Mouse (Mus musculus) spleen, adult 2 months (tissue): ENCODE measurements around the gene Mrpl37. TPM values are rescaled to one million over a fixed set of nuclear protein-coding genes. Genes with fewer than 3 reads are reported as not detected.

Source experiments
- DNase-seq, 2 experiments: peaks; one replicate each; pipeline versions ENCODE4 v3.0.0 to v3.0.0-alpha.2; 2012 to 2021; ENCODE audit warnings: low spot score in 2 of 2, low read depth in 1 of 2
- H3K27ac ChIP-seq: fragments of 200-500 bp; 2 replicates; pipeline ENCODE4 v1.5.1; 2012; ENCODE audit warnings: low read length, inconsistent platforms; ENCODE audit not compliant: insufficient read depth
- H3K27me3 ChIP-seq: fragments of 200-500 bp; 2 replicates; pipeline ENCODE4 v1.6.1; 2012; ENCODE audit warnings: mild to moderate bottlenecking, moderate library complexity, low read length, inconsistent platforms; ENCODE audit not compliant: control insufficient read depth, insufficient read depth
- H3K36me3 ChIP-seq: fragments of 200-500 bp; 2 replicates; pipeline ENCODE4 v1.6.1; 2012; ENCODE audit warnings: mild to moderate bottlenecking, low read length, inconsistent platforms; ENCODE audit not compliant: control insufficient read depth, insufficient read depth
- H3K4me1 ChIP-seq: fragments of 200-500 bp; 2 replicates; pipeline ENCODE4 v1.6.1; 2011; ENCODE audit warnings: inconsistent platforms; ENCODE audit not compliant: control insufficient read depth, insufficient read depth, insufficient read length
- H3K4me3 ChIP-seq: fragments of 200-500 bp; 2 replicates; pipeline ENCODE4 v1.5.1; 2011; ENCODE audit warnings: mild to moderate bottlenecking, inconsistent platforms; ENCODE audit not compliant: insufficient read depth, insufficient read length; ENCODE audit errors: extremely low read depth
- CTCF ChIP-seq: fragments of 200-500 bp; IDR thresholded peaks from 2 replicates; pipeline ENCODE4 v1.5.1; 2011; ENCODE audit warnings: mild to moderate bottlenecking, inconsistent platforms; ENCODE audit not compliant: insufficient read depth, insufficient read length, insufficient replicate concordance; ENCODE audit errors: extremely low read depth
- POLR2A ChIP-seq: fragments of 200-500 bp; IDR thresholded peaks from 2 replicates; pipeline ENCODE4 v1.6.1; 2011; ENCODE audit warnings: low read depth, low read length, inconsistent platforms
- WGBS: fragments of 180-500 bp; shearing (Covaris S2); methylation state at CpG from one replicate; pipeline ENCODE4 v1.1.7; 2018; 5-methylcytosine and 5-hydroxymethylcytosine counted together
- polyA plus RNA-seq: library from polyadenylated mRNA; depleted of rRNA; stranded (reverse); fragments of >200 nt; gene quantifications from 2 replicates; pipeline ENCODE4 v1.2.3, GENCODE M21; 2012

Mrpl37 gene
- polyA plus RNA-seq, 1 experiment = 31.9 TPM

DNA sequence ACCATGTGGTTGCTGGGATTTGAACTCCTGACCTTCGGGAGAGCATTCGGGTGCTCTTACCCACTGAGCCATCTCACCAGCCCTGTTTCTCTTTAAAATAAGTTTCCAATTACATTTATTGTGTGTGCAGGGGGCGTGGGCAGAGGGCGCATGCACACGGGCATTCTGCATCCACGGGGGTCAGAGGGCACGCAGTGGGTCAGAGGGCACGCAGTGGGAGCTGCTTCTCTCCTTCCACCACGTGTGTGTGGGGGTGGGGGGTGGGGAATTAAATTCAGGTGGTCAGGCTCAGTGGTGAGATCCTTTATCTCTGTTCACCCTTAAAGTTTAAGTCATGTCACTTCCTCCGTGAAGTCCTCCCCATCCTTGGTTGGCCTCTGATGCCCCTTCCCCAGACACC, 31.7 kb upstream of the Mrpl37 start:
- no peak overlapping the region for H3K27ac ChIP-seq
- H3K4me1 ChIP-seq = no peaks in the 10 kb centered on the region
- no peaks in the 10 kb centered on the region for H3K36me3 ChIP-seq
- H3K4me3 ChIP-seq = no peak overlapping the region
- WGBS = 87% methylated on average over 10 of the region's 10 CpGs
- H3K27me3 ChIP-seq = no peaks in the 10 kb centered on the region
- no peak for DNase-seq
- TF ChIP-seq CTCF (no peak), POLR2A (no peak)

DNA sequence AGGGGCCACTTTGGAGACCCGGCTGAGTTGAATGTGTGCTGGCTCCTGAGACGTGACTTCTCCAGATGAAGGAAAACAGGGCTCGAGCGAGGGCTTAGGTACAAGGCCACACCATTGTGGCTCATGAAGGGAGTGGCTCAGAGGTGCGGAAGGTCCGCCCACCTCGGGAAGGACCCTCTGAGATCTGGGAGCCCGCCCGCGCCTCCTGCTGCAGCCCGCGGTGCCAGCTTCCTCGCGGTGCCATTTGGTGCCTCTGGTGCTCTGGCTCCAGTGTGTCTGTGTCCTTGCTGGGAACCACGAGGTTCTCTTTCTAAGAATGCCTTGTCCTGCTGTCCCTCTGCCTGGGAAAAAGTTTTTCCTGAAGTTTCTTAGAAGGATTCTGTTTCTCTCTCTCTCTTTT, 31.2 kb upstream of the Mrpl37 start:
- TF ChIP-seq POLR2A = no peak
- TF ChIP-seq CTCF = no peak
- Histone ChIP-seq H3K27ac (no peak overlapping the region), H3K4me3 (no peak overlapping the region), H3K36me3 (no peaks in the 10 kb centered on the region), H3K27me3 (no peaks in the 10 kb centered on the region), H3K4me1 (no peaks in the 10 kb centered on the region)
- DNase-seq = no peak
- 69% methylated on average over 15 of the region's 15 CpGs for WGBS

DNA sequence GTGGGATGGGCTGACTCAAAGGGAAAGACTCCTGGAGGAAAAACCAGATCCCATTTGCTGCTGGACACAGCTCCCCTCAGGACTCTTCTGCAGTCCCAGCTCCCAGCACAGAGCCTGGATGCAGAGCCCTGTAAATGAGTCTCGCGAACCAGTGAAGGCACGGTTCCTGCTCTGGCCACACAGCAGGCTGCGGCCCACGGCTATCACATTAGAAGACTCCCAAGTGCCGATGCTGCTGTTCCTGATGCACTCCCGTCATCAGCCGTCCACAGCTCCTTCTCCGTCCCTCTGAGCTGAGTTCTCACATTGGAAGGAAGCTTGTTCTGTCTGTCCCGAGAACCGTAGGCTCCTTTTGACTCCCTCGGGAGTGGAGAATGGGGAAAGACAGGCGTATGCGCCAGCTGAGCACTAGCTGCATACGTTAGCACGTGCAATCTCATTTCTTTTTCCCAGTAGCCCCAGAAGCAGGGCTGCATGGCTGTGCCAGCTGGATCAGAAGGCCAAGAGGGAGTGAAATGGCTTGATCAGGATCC, 30.2 kb upstream of the Mrpl37 start, which contains the start of gene Cdcp2:
Gene Cdcp2 (plus strand): TSS at position 51 of the 533 bp plus-strand sequence.
- Histone ChIP-seq H3K4me1 (no peaks in the 10 kb centered on the region), H3K27me3 (no peaks in the 10 kb centered on the region)

DNA sequence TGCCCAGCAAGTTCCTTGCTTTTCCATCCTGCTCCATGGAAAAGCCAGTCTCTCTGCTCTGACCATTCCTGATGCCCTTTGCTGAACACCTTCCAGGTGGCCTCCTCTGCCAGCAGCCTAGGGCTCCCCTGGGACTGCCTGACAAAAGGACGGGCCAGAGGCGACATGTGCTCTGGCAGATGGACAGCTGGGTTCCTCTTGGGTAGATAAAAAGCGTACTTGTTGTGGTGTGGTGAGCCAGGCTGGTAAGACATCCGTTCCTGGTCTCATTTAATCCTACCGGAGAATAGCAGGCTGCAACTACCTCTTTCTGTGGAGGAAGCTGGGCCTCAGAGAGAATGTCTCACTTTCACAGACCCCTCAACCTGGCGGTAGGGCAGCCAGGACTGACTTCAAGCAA, 29.4 kb upstream of the Mrpl37 start:
- no peak for DNase-seq
- Histone ChIP-seq H3K4me1 (no peaks in the 10 kb centered on the region), H3K27ac (no peak overlapping the region), H3K27me3 (no peaks in the 10 kb centered on the region), H3K4me3 (no peak overlapping the region), H3K36me3 (no peaks in the 10 kb centered on the region)
- 18% methylated on average over 6 of the region's 6 CpGs for WGBS
- TF ChIP-seq CTCF (no peak), POLR2A (no peak)

More for the DNA sequence above, 30.2 kb upstream of the Mrpl37 start, which contains the start of gene Cdcp2:
- no peak within 1 kb of the TSS for H3K4me3 ChIP-seq
- H3K36me3 ChIP-seq = no peaks in the 10 kb centered on the region
- 86% methylated on average over 16 of the region's 16 CpGs for WGBS
- no peak for DNase-seq
- TF ChIP-seq POLR2A (no peak), CTCF (no peak)
- no peak within 1 kb of the TSS for H3K27ac ChIP-seq

DNA sequence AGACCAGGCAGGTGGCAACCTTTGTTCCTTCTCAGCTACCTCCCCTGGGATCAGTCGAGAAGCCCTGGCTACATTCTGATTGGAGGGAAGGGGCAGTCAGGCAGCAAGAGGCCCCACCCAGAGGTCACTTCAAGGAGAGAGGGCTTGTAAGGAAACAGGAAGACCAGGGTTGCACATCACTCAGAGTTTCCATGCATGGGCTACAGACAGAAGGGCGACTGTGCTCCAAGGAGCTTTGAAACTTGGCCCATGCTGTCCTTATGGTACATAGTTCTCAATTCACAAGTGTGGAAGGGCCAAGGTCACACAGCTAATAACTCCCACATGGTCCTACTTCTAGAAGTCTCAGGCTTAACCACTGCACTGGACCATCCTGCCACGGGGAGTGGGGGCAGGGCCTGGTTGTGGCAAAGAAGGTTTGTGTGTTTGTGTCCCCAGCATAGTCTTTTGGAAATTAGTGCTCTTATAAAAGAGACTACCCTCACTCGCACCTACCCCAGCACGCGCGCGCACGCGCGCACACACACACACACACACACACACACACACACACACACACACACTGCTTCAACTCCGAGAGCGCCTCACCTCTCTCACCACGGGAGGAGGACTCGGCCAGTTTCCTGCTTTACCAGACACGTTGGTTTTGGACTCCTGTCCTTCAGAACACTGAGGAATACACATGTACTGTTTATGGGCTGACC, 28.0 kb upstream of the Mrpl37 start:
- Histone ChIP-seq H3K36me3 (no peaks in the 10 kb centered on the region), H3K27ac (no peak overlapping the region), H3K4me1 (no peaks in the 10 kb centered on the region), H3K27me3 (no peaks in the 10 kb centered on the region), H3K4me3 (no peak overlapping the region)
- no peak for DNase-seq
- TF ChIP-seq POLR2A = no peak
- no peak for TF ChIP-seq CTCF
- 67% methylated on average over 16 of the region's 16 CpGs for WGBS

DNA sequence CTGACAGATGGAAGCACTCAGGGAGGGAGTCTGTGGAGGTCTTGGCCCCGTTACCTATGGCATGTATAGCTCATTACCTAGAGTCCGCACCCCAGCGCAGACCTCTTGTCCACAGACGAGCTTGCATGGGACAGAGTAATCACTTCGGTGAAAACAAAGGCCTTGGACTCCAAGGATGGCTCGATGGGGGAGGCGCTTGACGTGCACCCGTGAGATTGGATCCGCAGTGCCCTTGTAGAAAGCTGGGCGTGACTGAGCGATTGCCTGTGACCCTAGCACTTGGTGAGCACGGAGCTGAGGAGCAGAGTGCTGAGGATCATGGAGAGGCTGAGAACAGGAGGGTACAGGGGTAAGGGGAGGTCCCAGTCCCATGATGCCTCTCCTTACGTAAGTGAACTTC, 25.0 kb upstream of the Mrpl37 start:
- TF ChIP-seq POLR2A (no peak), CTCF (no peak)
- 92% methylated on average over 14 of the region's 14 CpGs for WGBS
- Histone ChIP-seq H3K4me1 (no peaks in the 10 kb centered on the region), H3K27ac (no peak overlapping the region), H3K27me3 (no peaks in the 10 kb centered on the region), H3K36me3 (no peaks in the 10 kb centered on the region), H3K4me3 (no peak overlapping the region)
- DNase-seq = no peak

DNA sequence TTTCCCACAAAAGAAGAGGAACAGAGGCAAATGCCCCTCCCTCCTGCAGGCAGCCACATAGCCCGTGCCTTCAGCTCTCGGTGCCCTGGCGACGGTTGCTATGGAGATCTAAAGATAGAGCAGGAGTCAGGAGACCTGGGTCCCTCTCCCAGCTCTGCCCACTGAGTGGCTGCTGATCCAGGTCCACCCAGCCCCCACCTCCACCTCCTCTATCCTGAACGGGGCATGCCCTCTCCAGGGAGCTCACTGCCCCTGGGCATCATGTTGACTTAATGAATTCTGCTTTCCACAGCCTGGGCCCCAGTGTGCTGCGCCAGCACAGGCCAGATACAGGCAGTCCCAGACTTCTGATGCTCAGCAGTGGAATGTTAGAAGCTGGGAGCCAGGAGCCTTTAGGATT, 18.2 kb upstream of the Mrpl37 start:
- no peak overlapping the region for H3K4me3 ChIP-seq
- H3K4me1 ChIP-seq = no peaks in the 10 kb centered on the region; the same call in 1 of the 2 replicates
- no peak for TF ChIP-seq POLR2A
- no peak for TF ChIP-seq CTCF
- WGBS = 68% methylated on average over 6 of the region's 6 CpGs
- no peaks in the 10 kb centered on the region for H3K27me3 ChIP-seq
- no peak overlapping the region for H3K27ac ChIP-seq
- DNase-seq = no peak
- H3K36me3 ChIP-seq = no peaks in the 10 kb centered on the region
